Mouse (Mus musculus) central nervous system, embryonic 14 days (tissue): ENCODE results near the gene Gm12117. TPM values are rescaled to one million over a fixed set of nuclear protein-coding genes. Genes with fewer than 3 reads are reported as not detected.

Experiments used
- polyA plus RNA-seq: library from polyadenylated mRNA; depleted of rRNA; stranded (reverse); fragments of >200 nt; gene quantifications from 2 replicates; pipeline ENCODE4 v1.2.3, GENCODE M21; 2012; rRNA removed

Gene Gm12117
- 0.12 and 0.15 TPM in 2 replicates for polyA plus RNA-seq

GRCm38 (mm10) chr11:33276637-33277036, at the start of gene Gm12117:
Gm12117 (minus strand) TSS chr11:33276737.

Other genes starting within 250 kb of the Gm12117 start
- gene Fgf18, start 129.3 kb downstream of the Gm12117 start, polyA plus RNA-seq: 4.2 and 6.5 TPM in 2 replicates
- gene Npm1, start 113.5 kb downstream of the Gm12117 start, polyA plus RNA-seq: 878 and 907 TPM in 2 replicates
- 9.6 and 13.2 TPM in 2 replicates for gene Tlx3, start 73.1 kb downstream of the Gm12117 start, polyA plus RNA-seq
- gene Ranbp17, start 237.0 kb upstream of the Gm12117 start, polyA plus RNA-seq: 7.0 and 7.2 TPM in 2 replicates